Mouse (Mus musculus): ENCODE results near the gene Kcnj11.
A peak's percentile ranks its signal among the peaks of the same experiment; 100 is the strongest.

The Kcnj11 gene

GRCm38 (mm10) chr7:46100563-46100962, at the start of gene Kcnj11:
TSS of gene Kcnj11 (minus strand) at chr7:46100764.
- peak; percentile 30 to 62 for DNase-seq (ENCODE audit: low read depth in 2 of 2, low spot score in 2 of 2)

GRCm38 (mm10) chr7:46147417-46147816, 46.9 kb upstream of the Kcnj11 start:
- no peak for DNase-seq (ENCODE audit: low read depth in 2 of 2, low spot score in 2 of 2)

- no peak for DNase-seq (ENCODE audit: low read depth in 2 of 2, low spot score in 2 of 2)
These were observed 46.2 kb upstream of the Kcnj11 start for GRCm38 (mm10) chr7:46146675-46147308.

- DNase-seq (ENCODE audit: low read depth in 2 of 2, low spot score in 2 of 2) = no peak
These were observed 43.5 kb upstream of the Kcnj11 start for GRCm38 (mm10) chr7:46144061-46144460.

- DNase-seq (ENCODE audit: low read depth in 2 of 2, low spot score in 2 of 2) = no peak
These were observed 37.9 kb upstream of the Kcnj11 start for GRCm38 (mm10) chr7:46138329-46138930.

GRCm38 (mm10) chr7:46133858-46134257, 33.3 kb upstream of the Kcnj11 start:
- no peak for DNase-seq (ENCODE audit: low read depth in 2 of 2, low spot score in 2 of 2)

- DNase-seq (ENCODE audit: low read depth in 2 of 2, low spot score in 2 of 2) = no peak
These were observed 31.7 kb upstream of the Kcnj11 start for GRCm38 (mm10) chr7:46132229-46132628.

DNA sequence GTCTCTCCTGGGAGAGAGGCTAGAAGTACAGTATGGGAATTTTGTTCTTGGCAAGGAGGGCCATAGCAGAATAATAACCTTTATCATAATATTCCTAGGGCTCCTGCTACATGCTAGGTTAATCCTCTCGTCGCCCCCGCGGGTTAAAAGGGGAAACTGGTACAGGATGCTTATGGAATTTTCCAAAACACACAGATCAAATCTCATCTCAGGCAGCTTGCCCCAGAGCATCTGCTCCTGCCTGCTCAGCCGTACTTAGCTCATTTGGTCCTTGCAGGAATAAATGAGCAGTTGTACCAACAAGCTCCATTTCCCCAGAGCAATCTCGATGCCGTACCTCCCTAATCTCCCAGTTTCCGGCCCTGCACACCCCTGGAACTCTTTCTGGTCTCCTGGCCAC, 31.2 kb upstream of the Kcnj11 start:
- no peak for DNase-seq (ENCODE audit: low read depth in 2 of 2, low spot score in 2 of 2)

GRCm38 (mm10) chr7:46131266-46131665, 30.7 kb upstream of the Kcnj11 start:
- DNase-seq (ENCODE audit: low read depth in 2 of 2, low spot score in 2 of 2) = no peak

- no peak for DNase-seq (ENCODE audit: low read depth in 2 of 2, low spot score in 2 of 2)
These were observed 30.2 kb upstream of the Kcnj11 start for GRCm38 (mm10) chr7:46130723-46131122.

GRCm38 (mm10) chr7:46129463-46130179, 29.1 kb upstream of the Kcnj11 start:
- DNase-seq (ENCODE audit: low read depth in 2 of 2, low spot score in 2 of 2) = no peak

- no peak for DNase-seq (ENCODE audit: low read depth in 2 of 2, low spot score in 2 of 2)
These were observed 27.6 kb upstream of the Kcnj11 start for GRCm38 (mm10) chr7:46128196-46128595.

GRCm38 (mm10) chr7:46125340-46125739, 24.8 kb upstream of the Kcnj11 start:
- DNase-seq (ENCODE audit: low read depth in 2 of 2, low spot score in 2 of 2) = no peak

DNA sequence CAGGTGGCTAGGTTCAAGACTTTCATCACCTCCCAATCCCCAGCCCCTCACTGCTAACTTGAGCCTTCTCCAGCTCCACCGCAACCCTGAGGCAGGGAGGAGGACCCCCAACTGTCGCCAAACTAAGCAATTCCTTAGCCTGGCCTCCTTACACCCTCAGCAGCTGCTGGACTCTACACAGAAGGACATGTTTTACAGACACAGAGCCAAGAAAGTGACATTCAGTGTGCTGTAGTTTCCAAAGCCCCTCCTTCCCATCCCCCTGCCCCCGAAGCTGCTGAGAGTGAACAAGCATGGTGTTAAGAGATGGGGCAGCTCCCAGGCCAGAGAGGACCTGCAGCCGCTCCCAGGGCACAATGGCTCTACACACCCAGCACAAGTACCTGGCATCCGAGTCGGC, 23.9 kb upstream of the Kcnj11 start:
- no peak for DNase-seq (ENCODE audit: low read depth in 2 of 2, low spot score in 2 of 2)

- DNase-seq (ENCODE audit: low read depth in 2 of 2, low spot score in 2 of 2) = no peak
These were observed 22.4 kb upstream of the Kcnj11 start for GRCm38 (mm10) chr7:46122964-46123363.

GRCm38 (mm10) chr7:46117035-46117434, 16.5 kb upstream of the Kcnj11 start:
- DNase-seq (ENCODE audit: low read depth in 2 of 2, low spot score in 2 of 2) = no peak

GRCm38 (mm10) chr7:46116118-46116581, 15.6 kb upstream of the Kcnj11 start:
- no peak for DNase-seq (ENCODE audit: low read depth in 2 of 2, low spot score in 2 of 2)

DNA sequence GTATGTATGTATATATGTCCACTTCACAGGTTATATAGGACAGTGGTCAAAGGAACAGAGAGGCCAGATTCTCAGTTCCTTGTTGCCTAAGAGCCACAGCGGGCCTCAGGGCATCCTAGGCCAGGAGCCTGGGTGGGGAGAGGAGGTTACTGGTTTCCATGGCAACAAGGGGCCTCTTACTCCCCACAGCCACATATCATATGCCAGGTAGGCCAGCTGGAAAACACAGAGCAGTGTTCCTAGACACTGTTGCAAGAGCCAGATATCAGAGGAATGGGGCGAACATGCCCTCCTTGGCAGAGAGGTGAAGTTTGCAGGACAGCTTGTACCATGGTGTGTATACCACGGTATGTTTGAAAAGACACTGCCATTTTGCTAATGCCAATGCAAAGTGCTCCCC, 12.9 kb upstream of the Kcnj11 start:
- no peak for DNase-seq (ENCODE audit: low read depth in 2 of 2, low spot score in 2 of 2)

GRCm38 (mm10) chr7:46111938-46112337, 11.4 kb upstream of the Kcnj11 start:
- no peak for DNase-seq (ENCODE audit: low read depth in 2 of 2, low spot score in 2 of 2)

DNA sequence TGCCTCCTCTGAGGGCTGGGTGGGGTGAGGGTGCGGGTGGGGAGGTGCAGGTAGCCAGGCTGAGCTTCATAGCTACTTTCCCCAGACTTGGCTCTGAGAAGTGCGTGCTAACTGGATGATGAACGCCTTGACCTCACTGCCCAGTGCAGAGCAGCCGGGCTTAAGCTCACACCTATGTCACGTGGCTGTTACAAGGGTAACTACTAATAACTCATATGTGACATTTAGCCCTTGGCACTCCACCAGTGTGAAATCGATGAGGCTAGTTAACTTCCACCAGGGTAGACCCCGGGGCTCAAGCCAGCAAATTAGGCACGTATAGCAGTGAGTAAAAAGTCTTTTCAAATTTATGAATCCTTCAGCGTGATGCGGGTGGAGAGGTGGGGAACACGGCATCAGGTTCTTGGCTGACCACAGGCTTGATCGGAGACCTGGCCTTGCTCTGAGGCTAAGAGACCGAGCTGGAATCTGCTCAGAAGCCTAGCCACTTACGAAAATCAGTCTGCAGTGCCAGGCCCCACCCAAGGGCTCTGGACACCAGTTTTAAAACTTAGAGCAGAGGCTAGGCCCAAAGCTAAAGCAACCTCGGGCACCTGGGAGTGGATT, 10.8 kb upstream of the Kcnj11 start:
- DNase-seq (ENCODE audit: low read depth in 2 of 2, low spot score in 2 of 2) = no peak

DNA sequence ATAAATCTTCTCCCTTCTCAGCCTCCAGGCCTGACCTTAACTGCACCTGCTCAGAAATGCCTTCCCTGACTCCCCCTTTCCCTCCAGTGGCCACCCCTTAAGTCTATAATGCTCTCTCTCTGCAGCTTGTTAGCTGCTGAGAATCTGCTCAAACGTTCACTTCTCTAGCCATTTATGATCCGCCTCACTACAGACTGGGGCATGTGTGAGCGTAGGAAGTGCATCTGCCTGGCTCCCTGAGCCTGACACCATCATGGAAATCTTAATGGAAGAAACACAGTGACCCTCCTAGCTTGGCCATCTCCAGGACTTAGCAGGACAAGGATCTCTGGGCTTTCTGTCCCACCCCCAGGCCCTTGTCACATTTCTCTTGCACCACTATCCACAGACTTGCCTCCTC, 9.5 kb upstream of the Kcnj11 start:
- DNase-seq (ENCODE audit: low read depth in 2 of 2, low spot score in 2 of 2) = no peak

- no peak for DNase-seq (ENCODE audit: low read depth in 2 of 2, low spot score in 2 of 2)
These were observed 4.9 kb upstream of the Kcnj11 start for GRCm38 (mm10) chr7:46105484-46105883.

Measured in CD8-positive naive resting alpha-beta T cell, adult 2 months (primary cell).